In genomic region chr6:34875268-34875761, GRCm38 (mm10) we compare ENCODE assay signal across 8 mouse cellular contexts. TPM values are rescaled to one million over a fixed set of nuclear protein-coding genes. Genes with fewer than 3 reads are reported as not detected.
A peak's percentile ranks its signal among the peaks of the same experiment; 100 is the strongest.
DNase-seq lines count a peak whose midpoint lies in the region; ATAC-seq and TF ChIP-seq lines count a peak whose summit lies in the region.

No protein-coding gene starts in this region.

- no peaks in the 10 kb centered on the region for H3K9me3 ChIP-seq in liver, embryonic 13.5 days (replicated peaks)

- ATAC-seq in erythroid progenitor cell, adult 5-6 weeks (replicated peaks; ENCODE audit: low FRiP score, poor library complexity, severe bottlenecking) = peak; percentile 31
- no peak for ATAC-seq in liver, embryonic 13.5 days (ENCODE audit: low read depth)

- intact Hi-C loops in gastrocnemius, adult 2 months (cut with DNase I) = no loop called here

- peaks cover 81% of the 10 kb centered on the region for H3K4me1 ChIP-seq in liver, embryonic 13.5 days (replicated peaks)

- peak overlapping the region; percentile 91 for H3K9ac ChIP-seq in liver, embryonic 13.5 days

- peak overlapping the region; percentile 53 for H3K4me3 ChIP-seq in gastrocnemius, adult 2 months
- H3K4me3 ChIP-seq in liver, embryonic 13.5 days (replicated peaks) = peak overlapping the region; percentile 38

- H3K27me3 ChIP-seq in liver, embryonic 13.5 days = no peaks in the 10 kb centered on the region

- H3K27ac ChIP-seq in gastrocnemius, adult 2 months = peak overlapping the region; percentile 96
- H3K27ac ChIP-seq in liver, embryonic 13.5 days = peak overlapping the region; percentile 93

- no peak for DNase-seq in gastrocnemius, adult 2 months
- no peak for DNase-seq in gastrocnemius, adult 8-10 months (ENCODE audit: low spot score in 2 of 2)
- peak; percentile 82 for DNase-seq in A20 (ENCODE audit: low read depth, low spot score)
- DNase-seq in liver, embryonic 13.5 days = no peak
- peak; percentile 62 to 83 for DNase-seq in spleen, postnatal 4 days (ENCODE audit: low spot score in 2 of 2)
- no peak for DNase-seq in embryo, embryonic 10.5 days (ENCODE audit: low spot score)
- DNase-seq in embryo, embryonic 11 days = no peak

- TF ChIP-seq CTCF in gastrocnemius, adult 2 months (IDR thresholded peaks at IDR 0.05) = no peak

- peak overlapping the region; percentile 86 for H3K4me2 ChIP-seq in liver, embryonic 13.5 days

- peaks cover 39% of the 10 kb centered on the region for H3K36me3 ChIP-seq in liver, embryonic 13.5 days

- 21% methylated on average over 15 of the region's 15 CpGs for WGBS in liver, embryonic 13.5 days (ENCODE audit: insufficient replicate concordance)

RNA-seq across cellular contexts. Expression of gene Cyren, which starts 2.5 kb away (rescaled TPM):
- 1 to 10 TPM; 2.8 to 3.7 TPM for total RNA-seq in gastrocnemius, adult 2 months (2021)
- 1 to 10 TPM; 2.4 to 3.3 (median 2.7) TPM for total RNA-seq in gastrocnemius, adult 8-10 months (2022)
- 6.7 and 10.5 TPM in 2 replicates for total RNA-seq in erythroid progenitor cell, adult 5-6 weeks (2015; ENCODE audit: low replicate concordance)
- total RNA-seq in erythroid progenitor cell, adult 5-6 weeks (2017; ENCODE audit: low replicate concordance) = 6.7 and 9.4 TPM in 2 replicates
- 10.5 and 10.6 TPM in 2 replicates for polyA plus RNA-seq in liver, embryonic 13.5 days (2015; fragmentation: Nextera tagmentation; extraction: Ambion mirVana)

RNA-seq across cellular contexts. Expression of gene Tmem140, which starts 12.4 kb away (rescaled TPM):
- total RNA-seq in gastrocnemius, adult 2 months (2021) = 10 to 100 TPM; 26.4 to 32.9 TPM
- total RNA-seq in gastrocnemius, adult 8-10 months (2022) = 10 to 100 TPM; 26.9 to 32.4 (median 30.5) TPM
- total RNA-seq in erythroid progenitor cell, adult 5-6 weeks (2015; ENCODE audit: low replicate concordance) = 3.8 TPM in 1 of 2 replicates, not detected in the other
- total RNA-seq in erythroid progenitor cell, adult 5-6 weeks (2017; ENCODE audit: low replicate concordance) = 3.6 and 5.4 TPM in 2 replicates
- 2.4 and 2.7 TPM in 2 replicates for polyA plus RNA-seq in liver, embryonic 13.5 days (2015; fragmentation: Nextera tagmentation; extraction: Ambion mirVana)

RNA-seq across cellular contexts. Expression of gene Wdr91, which starts 35.4 kb away (rescaled TPM):
- total RNA-seq in gastrocnemius, adult 2 months (2021) = 1 to 10 TPM; 5.2 to 8.0 TPM
- total RNA-seq in gastrocnemius, adult 8-10 months (2022) = 1 to 10 TPM; 3.6 to 5.1 (median 4.9) TPM
- 35.6 and 63.1 TPM in 2 replicates for total RNA-seq in erythroid progenitor cell, adult 5-6 weeks (2015; ENCODE audit: low replicate concordance)
- 74.3 and 74.4 TPM in 2 replicates for total RNA-seq in erythroid progenitor cell, adult 5-6 weeks (2017; ENCODE audit: low replicate concordance)
- 12.3 and 13.8 TPM in 2 replicates for polyA plus RNA-seq in liver, embryonic 13.5 days (2015; fragmentation: Nextera tagmentation; extraction: Ambion mirVana)

RNA-seq across cellular contexts. Expression of gene Stra8, which starts 44.6 kb away (rescaled TPM):
- total RNA-seq in gastrocnemius, adult 2 months (2021) = not detected
- total RNA-seq in gastrocnemius, adult 8-10 months (2022) = not detected
- total RNA-seq in erythroid progenitor cell, adult 5-6 weeks (2015; ENCODE audit: low replicate concordance) = not detected in 2 replicates
- total RNA-seq in erythroid progenitor cell, adult 5-6 weeks (2017; ENCODE audit: low replicate concordance) = not detected in 2 replicates
- not detected in 2 replicates for polyA plus RNA-seq in liver, embryonic 13.5 days (2015; fragmentation: Nextera tagmentation; extraction: Ambion mirVana)

Comparison
In these comparisons a context has a peak if more than half of its experiments do, and no peak if none do; other contexts are left out.
1. DNase-seq: peak in A20 (single experiment) and spleen, postnatal 4 days (2 of 2); none in gastrocnemius, adult 2 months (single experiment), gastrocnemius, adult 8-10 months (0 of 2), liver, embryonic 13.5 days (single experiment), embryo, embryonic 10.5 days (single experiment) and embryo, embryonic 11 days (single experiment).
2. RNA of gene Tmem140, which starts 12.4 kb away (total RNA-seq): 26.4 to 32.9 TPM in gastrocnemius, adult 2 months and 26.9 to 32.4 TPM in gastrocnemius, adult 8-10 months; 3.6 to 5.4 TPM in erythroid progenitor cell, adult 5-6 weeks; every median in the first group is over 4 times any median in the second.
3. RNA of gene Wdr91, which starts 35.4 kb away (total RNA-seq): 35.6 to 74.4 TPM in erythroid progenitor cell, adult 5-6 weeks; 5.2 to 8.0 TPM in gastrocnemius, adult 2 months and 3.6 to 5.1 TPM in gastrocnemius, adult 8-10 months; every median in the first group is over 4 times any median in the second.